Mouse (Mus musculus) lung, adult 2 months (tissue): ENCODE data around the gene Tshr. TPM values are rescaled to one million over a fixed set of nuclear protein-coding genes. Genes with fewer than 3 reads are reported as not detected.
"Not testable (repeated sequence)": the region's sequence is repeated elsewhere in the genome, so short reads cannot be mapped to it uniquely, and the experiment has no call there.

Experiments
- DNase-seq: peaks from one replicate; pipeline ENCODE4 v3.0.0; 2022
- H3K4me1 ChIP-seq: fragments of 200-500 bp; 2 replicates; pipeline ENCODE4 v1.6.1; 2011; ENCODE audit warnings: low read length; ENCODE audit not compliant: control insufficient read depth, insufficient read depth
- H3K4me3 ChIP-seq: fragments of 200-500 bp; replicated peaks from 2 replicates; pipeline ENCODE3; 2011; ENCODE audit warnings: low read depth, mild to moderate bottlenecking, control low read depth, low read length; ENCODE audit errors: extremely low read depth
- CTCF ChIP-seq: fragments of 200-500 bp; IDR thresholded peaks from 2 replicates; pipeline ENCODE4 v1.5.1; 2011; ENCODE audit warnings: mild to moderate bottlenecking, low read length, control low read depth; ENCODE audit not compliant: insufficient read depth
- POLR2A ChIP-seq: fragments of 200-500 bp; IDR thresholded peaks from 2 replicates; pipeline ENCODE4 v1.6.1; 2011; ENCODE audit warnings: low read depth, mild to moderate bottlenecking, control low read depth, low read length, borderline replicate concordance; ENCODE audit errors: extremely low read depth
- WGBS: fragments of 180-500 bp; shearing (Covaris S2); methylation state at CpG from one replicate; pipeline ENCODE4 v1.1.7; 2018; 5-methylcytosine and 5-hydroxymethylcytosine counted together
- polyA plus RNA-seq: library from polyadenylated mRNA; depleted of rRNA; stranded (reverse); fragments of >200 nt; gene quantifications from 2 replicates; pipeline ENCODE4 v1.2.3, GENCODE M21; 2012; rRNA removed

Gene Tshr
- polyA plus RNA-seq, result 0.90 and 1.3 TPM in 2 replicates

DNA sequence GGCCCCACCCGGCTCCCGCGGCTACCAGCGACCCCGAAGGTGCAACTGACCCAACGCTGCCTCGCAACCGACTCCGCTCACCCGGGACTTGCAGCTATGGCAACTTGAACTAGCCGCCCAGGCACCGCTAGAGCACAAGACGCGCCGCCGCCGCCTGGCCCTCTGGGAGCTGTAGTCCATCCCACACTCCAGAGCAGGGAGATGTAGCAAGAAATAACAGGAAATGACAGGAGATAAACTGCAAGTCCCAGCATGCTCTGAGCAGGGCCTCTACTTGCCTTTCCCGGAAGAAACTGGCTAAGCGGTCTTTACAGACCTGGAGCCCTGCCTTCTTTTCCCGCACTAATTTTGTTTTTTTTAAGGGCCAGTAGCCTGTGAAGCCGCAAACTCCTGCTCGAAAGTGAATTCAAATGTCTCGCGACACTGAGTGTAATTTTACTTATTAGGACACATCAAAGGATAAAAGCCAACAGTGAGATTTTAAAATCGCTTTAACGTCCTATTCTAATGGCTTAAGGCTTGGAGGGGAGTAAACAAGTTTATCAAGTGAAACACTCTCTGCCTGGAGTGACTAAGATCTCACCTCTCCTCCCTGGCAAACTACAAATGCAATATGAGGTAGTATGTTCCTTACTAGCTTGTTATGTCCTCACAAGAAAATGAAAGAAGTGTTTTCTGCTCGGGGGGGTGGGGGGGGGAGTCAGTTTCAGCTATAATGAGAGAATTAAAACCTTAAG lies at the start of gene Tshr, which contains the start of gene Cep128:
Gene Tshr (plus strand): TSS at position 283 of the 737 bp plus-strand sequence.
Gene Cep128 (minus strand): TSS at position 129 of the 737 bp plus-strand sequence.
- TF ChIP-seq POLR2A (no peak; the same call in 1 of the 2 replicates), CTCF (no peak)
- DNase-seq, result peak; percentile 84
- Histone ChIP-seq H3K4me1 (no peaks in the 10 kb centered on the region), H3K4me3 (peak within 1 kb of the TSS; percentile 73)
- WGBS, result 2% methylated on average over 27 of the region's 27 CpGs

- WGBS, result 96% methylated on average over 13 of the region's 13 CpGs
- H3K4me3 ChIP-seq, H3K4me1 ChIP-seq, DNase-seq: not testable (repeated sequence)
Measured at GRCm38 (mm10) chr12:91338656-91339055, 45.7 kb upstream of the Tshr start.

GRCm38 (mm10) chr12:91353783-91354182 lies 30.6 kb upstream of the Tshr start:
- Histone ChIP-seq H3K4me3 (no peak overlapping the region), H3K4me1 (no peaks in the 10 kb centered on the region)
- TF ChIP-seq CTCF (no peak), POLR2A (no peak)
- no peak for DNase-seq
- WGBS, result 92% methylated on average over 8 of the region's 8 CpGs

GRCm38 (mm10) chr12:91369173-91369572 lies 15.2 kb upstream of the Tshr start:
- no peak for DNase-seq
- TF ChIP-seq CTCF (no peak), POLR2A (no peak)
- Histone ChIP-seq H3K4me1 (no peaks in the 10 kb centered on the region), H3K4me3 (no peak overlapping the region)
- 65% methylated on average over 3 of the region's 3 CpGs for WGBS

DNA sequence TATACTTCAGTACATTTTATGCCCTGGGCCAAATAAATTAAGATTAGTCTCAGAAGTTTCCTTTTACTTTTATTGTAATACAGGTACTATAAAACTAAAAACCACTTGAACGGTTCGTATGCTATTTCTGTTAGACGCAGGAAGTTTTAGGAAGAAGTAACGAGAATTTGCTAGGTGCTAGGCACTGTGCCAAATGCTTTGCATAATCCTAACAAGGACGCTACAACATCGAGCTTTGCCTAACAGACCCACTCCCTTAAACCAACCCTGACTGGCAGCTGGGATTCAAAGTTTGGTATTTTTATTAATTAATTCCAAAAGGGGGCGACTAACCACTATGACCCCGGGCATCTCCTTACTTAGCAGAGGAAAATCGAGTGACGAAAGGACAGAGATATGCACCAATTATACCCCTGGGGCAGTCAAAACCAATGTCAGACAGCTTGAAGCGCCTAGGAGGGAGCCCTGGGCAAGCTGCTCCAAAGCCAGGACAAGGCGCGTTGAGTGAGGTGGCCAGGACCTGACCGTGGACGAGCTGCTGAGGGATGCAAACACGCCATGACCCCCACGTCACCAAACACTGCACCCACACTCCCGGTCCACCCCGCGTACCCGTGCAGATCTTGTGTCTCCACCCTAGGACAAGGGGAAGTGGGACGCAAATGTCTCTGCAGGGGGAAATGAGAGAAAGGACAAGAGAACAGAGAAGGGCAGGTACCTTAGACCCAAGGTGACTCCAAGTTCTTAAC lies 673 bp upstream of the Tshr start:
- WGBS, result 2% methylated on average over 22 of the region's 22 CpGs
- no peaks in the 10 kb centered on the region for H3K4me1 ChIP-seq
- DNase-seq, result no peak
- peak overlapping the region; percentile 73 for H3K4me3 ChIP-seq
- no peak for TF ChIP-seq POLR2A
- no peak for TF ChIP-seq CTCF

- TF ChIP-seq CTCF (peak; percentile 71), POLR2A (no peak)
Measured at GRCm38 (mm10) chr12:91400232-91401048, 16.1 kb downstream of the Tshr start.

GRCm38 (mm10) chr12:91401049-91401352 lies 16.6 kb downstream of the Tshr start:
- 7% methylated on average over 12 of the region's 12 CpGs for WGBS
- no peak for DNase-seq
- Histone ChIP-seq H3K4me3 (no peak overlapping the region), H3K4me1 (no peaks in the 10 kb centered on the region)
- TF ChIP-seq POLR2A (no peak), CTCF (no peak)

More at GRCm38 (mm10) chr12:91400232-91401048, 16.1 kb downstream of the Tshr start:
- Histone ChIP-seq H3K4me3 (no peak overlapping the region), H3K4me1 (no peaks in the 10 kb centered on the region)
- peak; percentile 34 for DNase-seq
- under 1% methylated on average over 38 of the region's 38 CpGs for WGBS

- H3K4me3 ChIP-seq, result no peak overlapping the region
- H3K4me1 ChIP-seq, result no peaks in the 10 kb centered on the region
- TF ChIP-seq POLR2A (no peak), CTCF (no peak)
- no peak for DNase-seq
- WGBS, result 82% methylated on average over 4 of the region's 4 CpGs
Measured at GRCm38 (mm10) chr12:91410306-91410705, 25.9 kb downstream of the Tshr start.

DNA sequence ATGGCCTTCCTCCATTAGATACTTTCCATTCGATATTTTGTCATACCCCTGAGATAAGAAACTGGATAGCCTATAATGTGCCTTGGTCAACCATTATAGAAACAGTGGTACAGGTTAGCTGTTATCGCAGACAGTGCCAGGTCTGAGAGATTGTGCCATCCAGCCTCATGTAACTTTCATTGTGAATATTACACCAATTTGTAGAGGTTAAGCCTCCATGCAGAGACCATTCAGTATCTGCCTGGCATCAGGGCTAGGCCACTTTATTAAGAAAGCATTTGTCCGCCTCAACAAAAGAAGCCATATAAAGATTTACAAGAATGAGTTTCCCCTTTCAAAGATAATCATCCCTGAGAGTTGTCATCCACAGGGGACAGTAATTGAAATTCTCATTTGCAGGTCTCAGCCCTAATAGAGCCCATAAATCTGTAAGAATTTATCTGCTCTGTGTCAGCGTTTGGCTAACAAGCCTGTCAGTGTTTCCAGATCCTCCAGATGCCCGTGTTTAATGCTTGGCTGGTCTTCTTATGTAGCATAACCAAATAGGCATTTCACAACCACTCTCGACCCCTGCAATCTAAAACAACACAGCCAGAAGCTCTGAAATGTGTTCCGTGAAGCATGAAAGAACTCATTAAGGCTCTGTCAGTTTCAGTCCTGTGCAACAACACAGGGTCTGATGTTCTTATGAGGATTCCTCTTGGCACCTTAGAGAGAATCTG lies 28.3 kb downstream of the Tshr start:
- WGBS, result 73% methylated on average over 7 of the region's 7 CpGs
- Histone ChIP-seq H3K4me3 (no peak overlapping the region), H3K4me1 (no peaks in the 10 kb centered on the region)
- TF ChIP-seq POLR2A (no peak), CTCF (no peak)
- DNase-seq, result no peak
